Mouse (Mus musculus) cortical plate, adult 2 months (tissue): ENCODE measurements around the gene Hpd. TPM values are rescaled to one million over a fixed set of nuclear protein-coding genes. Genes with fewer than 3 reads are reported as not detected.

Experiments
- H3K27ac ChIP-seq: fragments of 200-500 bp; 2 replicates; pipeline ENCODE4 v1.5.1; 2012; ENCODE audit warnings: low read length, control low read depth, inconsistent platforms; ENCODE audit not compliant: insufficient read depth
- H3K4me1 ChIP-seq: fragments of 200-500 bp; 2 replicates; pipeline ENCODE4 v1.6.1; 2011; ENCODE audit warnings: low read length; ENCODE audit not compliant: control insufficient read depth, insufficient read depth
- H3K4me3 ChIP-seq: fragments of 200-500 bp; 2 replicates; pipeline ENCODE4 v1.5.1; 2011; ENCODE audit warnings: mild to moderate bottlenecking, low read length, control low read depth; ENCODE audit not compliant: insufficient read depth
- CTCF ChIP-seq: fragments of 200-500 bp; IDR thresholded peaks from 2 replicates; pipeline ENCODE4 v1.5.1; 2011; ENCODE audit warnings: mild to moderate bottlenecking, control low read depth, low read length; ENCODE audit not compliant: insufficient read depth; ENCODE audit errors: extremely low read depth
- POLR2A ChIP-seq: fragments of 200-500 bp; IDR thresholded peaks from 2 replicates; pipeline ENCODE4 v1.6.1; 2011; ENCODE audit warnings: mild to moderate bottlenecking, low read length, control low read depth; ENCODE audit not compliant: insufficient read depth; ENCODE audit errors: extremely low read depth
- polyA plus RNA-seq: library from polyadenylated mRNA; depleted of rRNA; stranded (reverse); fragments of >200 nt; gene quantifications from 2 replicates; pipeline ENCODE4 v1.2.3, GENCODE M21; 2012

Hpd gene
- polyA plus RNA-seq, 1 experiment = not detected

- Histone ChIP-seq H3K4me3 (no peak overlapping the region), H3K27ac (no peak overlapping the region), H3K4me1 (no peaks in the 10 kb centered on the region)
- TF ChIP-seq CTCF = no peak
- no peak for TF ChIP-seq POLR2A
Observed at GRCm38 (mm10) chr5:123160341-123160740, 22.2 kb downstream of the Hpd start.

GRCm38 (mm10) chr5:123159866-123160265, 22.7 kb downstream of the Hpd start:
- Histone ChIP-seq H3K27ac (no peak overlapping the region), H3K4me1 (no peaks in the 10 kb centered on the region), H3K4me3 (no peak overlapping the region)
- no peak for TF ChIP-seq CTCF
- TF ChIP-seq POLR2A = no peak

DNA sequence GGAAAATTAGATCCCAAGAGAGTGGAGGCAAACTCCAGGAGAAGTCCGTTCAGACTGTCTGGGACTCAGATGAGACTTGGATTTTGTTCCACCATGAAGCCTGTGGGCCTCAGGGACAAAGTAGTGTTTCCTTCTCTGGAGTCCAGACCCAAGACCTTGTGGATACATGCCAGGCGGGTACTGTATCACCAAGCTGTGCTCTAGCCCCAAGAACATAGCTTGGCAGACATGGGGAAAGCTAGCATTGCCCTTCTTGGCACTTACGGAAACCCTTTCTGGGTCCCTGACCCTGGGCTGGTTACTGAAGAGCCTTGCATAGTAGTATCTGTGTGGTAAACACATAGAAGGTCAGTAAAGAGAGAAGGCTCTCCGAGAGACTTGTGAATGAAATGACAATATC, 23.1 kb downstream of the Hpd start:
- H3K4me1 ChIP-seq = no peaks in the 10 kb centered on the region
- no peak overlapping the region for H3K4me3 ChIP-seq
- H3K27ac ChIP-seq = no peak overlapping the region
- no peak for TF ChIP-seq POLR2A
- no peak for TF ChIP-seq CTCF

- Histone ChIP-seq H3K4me1 (no peaks in the 10 kb centered on the region), H3K4me3 (no peak overlapping the region), H3K27ac (no peak overlapping the region)
- no peak for TF ChIP-seq CTCF
- no peak for TF ChIP-seq POLR2A
Observed at GRCm38 (mm10) chr5:123157972-123158371, 24.6 kb downstream of the Hpd start.

- Histone ChIP-seq H3K4me1 (no peaks in the 10 kb centered on the region), H3K4me3 (no peak overlapping the region), H3K27ac (no peak overlapping the region)
- TF ChIP-seq CTCF = peak; percentile 36; the same call in 1 of the 2 replicates
- TF ChIP-seq POLR2A = no peak
Observed at GRCm38 (mm10) chr5:123156763-123157162, 25.8 kb downstream of the Hpd start.

DNA sequence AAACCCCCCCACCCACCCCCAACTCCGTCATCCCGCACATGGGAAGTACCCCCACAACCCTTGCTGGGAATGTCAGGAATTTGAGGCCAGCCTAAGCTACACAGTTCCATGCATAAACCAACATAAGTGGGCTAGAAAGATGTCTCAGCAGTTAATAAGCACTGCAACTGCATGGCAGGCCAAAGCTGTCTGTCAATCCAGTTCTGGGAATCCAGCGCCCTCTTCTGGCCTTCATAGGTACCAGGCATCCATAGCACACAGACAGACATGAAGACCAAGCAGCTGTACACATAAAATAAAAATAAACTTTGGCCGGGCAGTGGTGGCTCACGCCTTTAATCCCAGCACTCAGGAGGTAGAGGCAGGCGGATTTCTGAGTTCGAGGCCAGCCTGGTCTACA, 27.1 kb downstream of the Hpd start:
- no peak overlapping the region for H3K27ac ChIP-seq

DNA sequence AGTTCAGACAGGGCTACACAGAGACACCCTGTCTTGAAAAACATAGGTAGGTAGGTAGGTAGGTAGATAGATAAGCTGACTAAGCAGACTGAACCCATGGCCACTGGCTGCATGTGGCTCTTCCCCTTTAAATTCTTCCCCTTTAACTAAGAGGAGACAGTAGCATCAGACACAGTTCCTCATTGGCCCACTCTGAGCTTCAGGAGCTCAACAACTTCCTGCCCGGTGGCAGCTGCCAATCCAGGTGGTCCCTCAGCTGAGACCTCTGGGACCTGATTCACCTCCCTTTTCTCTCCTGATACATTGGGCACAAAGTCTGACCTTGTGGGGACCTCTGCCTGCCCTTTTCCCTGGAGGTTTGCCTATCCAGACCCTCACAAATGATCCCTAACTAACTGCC, 29.6 kb downstream of the Hpd start:
- H3K27ac ChIP-seq = no peak overlapping the region
- TF ChIP-seq CTCF = no peak
- H3K4me1 ChIP-seq = peaks cover 3% of the 10 kb centered on the region; the same call in 1 of the 2 replicates
- no peak overlapping the region for H3K4me3 ChIP-seq

More for the DNA sequence above, 27.1 kb downstream of the Hpd start:
- peak; percentile 81 for TF ChIP-seq CTCF
- TF ChIP-seq POLR2A = no peak
- Histone ChIP-seq H3K4me3 (no peak overlapping the region), H3K4me1 (peaks cover 3% of the 10 kb centered on the region; the same call in 1 of the 2 replicates)

GRCm38 (mm10) chr5:123151707-123152362, 30.7 kb downstream of the Hpd start:
- no peak overlapping the region for H3K27ac ChIP-seq
- TF ChIP-seq POLR2A (no peak), CTCF (no peak)
- H3K4me1 ChIP-seq = peaks cover 3% of the 10 kb centered on the region; the same call in 1 of the 2 replicates
- H3K4me3 ChIP-seq = no peak overlapping the region

GRCm38 (mm10) chr5:123151077-123151476, 31.4 kb downstream of the Hpd start:
- TF ChIP-seq POLR2A (no peak), CTCF (no peak)
- H3K27ac ChIP-seq = no peak overlapping the region

GRCm38 (mm10) chr5:123150641-123151040, 31.9 kb downstream of the Hpd start:
- no peak overlapping the region for H3K27ac ChIP-seq
- no peak for TF ChIP-seq CTCF
- no peak for TF ChIP-seq POLR2A
- peak overlapping the region; percentile 34 for H3K4me3 ChIP-seq
- peaks cover 3% of the 10 kb centered on the region; the same call in 1 of the 2 replicates for H3K4me1 ChIP-seq

More at GRCm38 (mm10) chr5:123151077-123151476, 31.4 kb downstream of the Hpd start:
- H3K4me1 ChIP-seq = peaks cover 3% of the 10 kb centered on the region; the same call in 1 of the 2 replicates
- peak overlapping the region; percentile 34; the same call in 1 of the 2 replicates for H3K4me3 ChIP-seq
